Mouse (Mus musculus): ENCODE measurements around the gene Fat2. TPM values are rescaled to one million over a fixed set of nuclear protein-coding genes. Genes with fewer than 3 reads are reported as not detected.
A peak's percentile ranks its signal among the peaks of the same experiment; 100 is the strongest.

Fat2 gene
- 0.04 TPM in 2 replicates for polyA plus RNA-seq (2015; fragmentation: Nextera tagmentation; extraction: Ambion mirVana)

DNA sequence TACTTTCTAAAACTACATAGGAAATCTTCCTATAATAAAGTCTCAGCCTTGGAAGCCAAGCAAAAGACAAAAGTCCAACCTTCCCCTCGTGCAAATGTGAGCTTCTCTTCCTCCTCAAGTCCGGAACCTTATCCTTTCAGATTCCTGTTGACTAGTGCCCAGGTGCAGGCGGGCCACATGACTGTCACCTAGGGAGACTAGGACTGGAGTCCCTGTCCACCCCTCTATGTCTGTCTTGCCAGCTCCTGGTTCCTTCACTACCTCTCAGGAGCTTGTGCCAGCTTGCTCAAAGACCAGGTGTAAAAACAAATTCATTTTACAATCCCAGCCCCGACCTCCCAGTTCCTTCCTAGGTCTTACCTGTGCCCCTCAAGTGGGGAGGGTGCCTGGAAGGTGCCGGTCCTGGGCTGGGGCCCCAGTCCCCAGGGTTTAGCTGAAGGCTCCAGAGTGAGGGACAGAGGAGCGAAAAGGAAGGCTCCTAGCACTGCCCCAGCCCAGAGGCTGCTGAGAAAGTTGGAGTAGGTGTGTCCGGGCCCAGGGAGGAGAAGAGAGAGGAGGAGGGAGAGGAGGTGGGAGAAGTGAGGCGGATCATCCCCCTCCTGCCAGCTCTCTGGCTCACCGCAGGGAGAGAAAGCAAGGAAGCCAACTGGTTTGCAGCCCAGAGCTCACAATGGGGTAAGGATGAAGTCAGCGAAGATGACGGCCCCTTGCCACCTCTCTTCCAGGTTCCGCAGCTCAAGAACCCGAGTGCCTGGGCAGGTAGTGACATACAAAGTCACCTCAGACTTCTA lies at the start of gene Fat2:
Gene Fat2 (minus strand): TSS at position 464 of the 791 bp plus-strand sequence.
- H3K9me3 ChIP-seq (ENCODE audit: control insufficient read depth, low read length), result no peaks in the 10 kb centered on the region
- H3K36me3 ChIP-seq (ENCODE audit: control insufficient read depth, insufficient read depth), result no peaks in the 10 kb centered on the region
- 38% methylated on average over 13 of the region's 13 CpGs for WGBS
- no peak within 1 kb of the TSS for H3K4me3 ChIP-seq (replicated peaks; ENCODE audit: low read length)
- no peak within 1 kb of the TSS for H3K4me2 ChIP-seq (ENCODE audit: low read length)
- ATAC-seq, result no peak
- H3K4me1 ChIP-seq (replicated peaks; ENCODE audit: control insufficient read depth, insufficient read depth, low read length), result no peaks in the 10 kb centered on the region
- no peaks in the 10 kb centered on the region for H3K27me3 ChIP-seq (replicated peaks; ENCODE audit: control insufficient read depth, insufficient read depth, low read length)
- H3K27ac ChIP-seq (ENCODE audit: low read length), result no peak within 1 kb of the TSS
- no peak within 1 kb of the TSS for H3K9ac ChIP-seq (replicated peaks; ENCODE audit: low read depth, low read length)

DNA sequence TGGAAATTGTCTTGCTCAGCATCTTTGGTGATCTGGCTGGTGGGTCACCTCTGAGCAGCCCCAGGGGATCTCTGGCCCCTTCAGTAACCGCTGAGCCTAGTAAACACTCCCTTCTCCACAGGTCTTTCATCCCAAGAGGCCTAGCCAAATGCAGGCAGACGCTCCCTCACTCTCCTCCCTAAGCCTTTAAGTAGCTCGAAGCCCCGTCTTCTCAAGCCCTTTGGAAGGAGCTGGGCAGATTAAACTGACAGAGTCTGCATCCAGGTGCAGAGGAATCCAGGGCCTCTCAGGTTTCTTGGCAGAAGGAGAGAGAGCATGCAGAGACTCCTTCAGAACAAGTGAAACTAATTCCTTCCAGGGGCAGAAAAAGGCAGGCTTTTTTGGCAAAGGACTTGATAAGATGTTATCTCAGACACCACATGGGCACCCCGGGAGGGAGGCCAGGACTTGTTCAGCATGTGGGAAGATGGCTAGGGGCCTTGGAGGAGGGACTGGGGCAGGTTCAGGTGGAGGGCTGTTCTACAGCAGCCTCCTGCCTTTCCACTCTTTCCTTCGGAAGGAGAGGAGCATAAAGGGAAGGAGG lies 47.2 kb upstream of the Fat2 start:
- Histone ChIP-seq H3K4me3 (replicated peaks; ENCODE audit: low read length) (no peak overlapping the region), H3K4me1 (replicated peaks; ENCODE audit: control insufficient read depth, insufficient read depth, low read length) (peaks cover 2% of the 10 kb centered on the region), H3K9ac (replicated peaks; ENCODE audit: low read depth, low read length) (no peak overlapping the region), H3K4me2 (ENCODE audit: low read length) (no peak overlapping the region), H3K27ac (ENCODE audit: low read length) (no peak overlapping the region), H3K27me3 (replicated peaks; ENCODE audit: control insufficient read depth, insufficient read depth, low read length) (no peaks in the 10 kb centered on the region), H3K9me3 (ENCODE audit: control insufficient read depth, low read length) (no peaks in the 10 kb centered on the region), H3K36me3 (ENCODE audit: control insufficient read depth, insufficient read depth) (no peaks in the 10 kb centered on the region)
- no peak for ATAC-seq
- 31% methylated on average over 6 of the region's 6 CpGs for WGBS

DNA sequence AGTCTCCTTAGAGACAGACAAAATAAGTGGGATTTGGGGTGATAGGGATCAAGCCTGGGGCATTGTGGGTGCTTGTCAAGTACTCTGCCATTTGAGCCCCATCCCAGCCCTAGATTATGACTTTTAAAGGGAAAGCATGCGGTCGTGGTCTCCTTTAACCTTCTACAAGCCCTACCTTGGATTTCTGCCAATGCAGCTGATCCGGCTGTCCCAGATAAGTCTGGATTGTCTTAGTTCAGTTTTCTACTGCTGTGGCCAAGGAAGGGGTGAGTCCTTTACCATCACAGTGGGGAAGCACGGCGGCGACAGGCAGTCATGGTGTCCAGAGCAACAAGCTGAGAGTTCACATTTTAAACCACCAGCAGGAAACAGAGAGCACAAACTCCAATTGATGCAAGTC lies 44.5 kb upstream of the Fat2 start:
- Histone ChIP-seq H3K9me3 (ENCODE audit: control insufficient read depth, low read length) (no peaks in the 10 kb centered on the region), H3K27me3 (replicated peaks; ENCODE audit: control insufficient read depth, insufficient read depth, low read length) (no peaks in the 10 kb centered on the region), H3K36me3 (ENCODE audit: control insufficient read depth, insufficient read depth) (no peaks in the 10 kb centered on the region), H3K4me1 (replicated peaks; ENCODE audit: control insufficient read depth, insufficient read depth, low read length) (peaks cover 6% of the 10 kb centered on the region), H3K4me2 (ENCODE audit: low read length) (no peak overlapping the region), H3K9ac (replicated peaks; ENCODE audit: low read depth, low read length) (no peak overlapping the region), H3K4me3 (replicated peaks; ENCODE audit: low read length) (no peak overlapping the region), H3K27ac (ENCODE audit: low read length) (no peak overlapping the region)
- ATAC-seq, result no peak
- 58% methylated on average over 6 of the region's 6 CpGs for WGBS

DNA sequence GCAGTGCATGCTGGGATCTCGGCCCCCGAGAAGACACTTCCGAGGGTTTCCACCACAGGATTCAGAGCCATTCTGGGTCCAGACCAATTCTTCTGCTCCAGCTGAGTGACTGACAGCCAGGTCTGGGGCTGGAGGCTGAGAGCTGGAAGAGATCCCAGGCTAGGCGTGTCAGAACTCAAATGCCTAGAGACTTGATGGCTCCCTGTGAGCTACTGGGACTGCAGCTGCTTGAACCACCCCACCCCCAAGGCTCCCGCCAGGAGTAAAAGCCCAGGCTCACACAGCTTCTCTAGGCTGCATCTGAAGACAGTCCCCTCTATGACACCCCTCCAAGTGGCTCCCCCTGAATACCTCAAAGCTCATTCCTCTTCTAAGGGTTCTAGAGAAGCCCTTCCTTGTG lies 42.0 kb upstream of the Fat2 start:
- Histone ChIP-seq H3K9me3 (ENCODE audit: control insufficient read depth, low read length) (no peaks in the 10 kb centered on the region), H3K9ac (replicated peaks; ENCODE audit: low read depth, low read length) (no peak overlapping the region), H3K4me2 (ENCODE audit: low read length) (no peak overlapping the region), H3K4me1 (replicated peaks; ENCODE audit: control insufficient read depth, insufficient read depth, low read length) (peaks cover 6% of the 10 kb centered on the region), H3K4me3 (replicated peaks; ENCODE audit: low read length) (no peak overlapping the region), H3K27me3 (replicated peaks; ENCODE audit: control insufficient read depth, insufficient read depth, low read length) (no peaks in the 10 kb centered on the region), H3K36me3 (ENCODE audit: control insufficient read depth, insufficient read depth) (no peaks in the 10 kb centered on the region), H3K27ac (ENCODE audit: low read length) (no peak overlapping the region)
- 37% methylated on average over 5 of the region's 5 CpGs for WGBS
- ATAC-seq, result peak; percentile 93

DNA sequence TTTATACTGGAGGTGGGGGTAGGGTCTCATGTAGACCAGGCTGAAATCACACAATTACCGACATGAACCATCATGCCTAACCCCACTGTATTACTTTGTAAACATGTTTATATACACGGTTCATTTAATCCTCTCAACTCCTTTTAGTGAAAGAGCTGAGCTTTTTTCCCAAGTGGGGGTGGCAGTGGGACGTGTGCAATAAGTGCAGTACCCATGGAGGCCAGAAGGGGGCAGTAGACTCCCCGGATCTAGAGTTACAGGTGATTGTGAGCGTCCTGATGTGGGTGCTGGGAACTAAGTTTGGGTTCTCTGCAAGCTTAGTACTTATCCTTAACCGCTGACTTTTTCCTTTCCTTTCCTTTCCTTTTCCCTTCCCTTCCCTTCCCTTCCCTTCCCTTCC lies 37.5 kb upstream of the Fat2 start:
- Histone ChIP-seq H3K9ac (replicated peaks; ENCODE audit: low read depth, low read length) (no peak overlapping the region), H3K9me3 (ENCODE audit: control insufficient read depth, low read length) (no peaks in the 10 kb centered on the region), H3K4me1 (replicated peaks; ENCODE audit: control insufficient read depth, insufficient read depth, low read length) (peaks cover 6% of the 10 kb centered on the region), H3K4me3 (replicated peaks; ENCODE audit: low read length) (no peak overlapping the region), H3K27me3 (replicated peaks; ENCODE audit: control insufficient read depth, insufficient read depth, low read length) (no peaks in the 10 kb centered on the region), H3K4me2 (ENCODE audit: low read length) (no peak overlapping the region), H3K27ac (ENCODE audit: low read length) (no peak overlapping the region), H3K36me3 (ENCODE audit: control insufficient read depth, insufficient read depth) (no peaks in the 10 kb centered on the region)
- no peak for ATAC-seq
- 48% methylated on average over 6 of the region's 6 CpGs for WGBS

DNA sequence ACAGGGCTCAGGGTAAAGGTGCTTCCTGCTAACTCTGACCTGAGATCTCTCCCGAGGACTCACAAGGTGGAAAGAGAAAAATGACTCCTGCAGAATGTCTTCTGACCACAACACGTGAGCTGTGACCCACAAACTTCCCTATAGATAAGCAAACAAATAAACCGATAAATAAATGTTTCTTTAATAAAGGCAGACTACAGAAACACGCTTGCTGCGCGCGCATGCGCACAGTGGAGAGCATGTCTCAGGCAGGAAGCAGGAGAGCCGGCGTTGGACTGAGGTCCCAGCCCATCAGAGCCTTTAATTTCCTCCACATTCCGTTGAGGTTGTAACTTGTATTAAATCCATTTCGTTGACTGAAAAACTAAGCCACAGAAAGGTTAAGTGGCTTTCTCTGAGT lies 37.0 kb upstream of the Fat2 start:
- H3K27ac ChIP-seq (ENCODE audit: low read length), result no peak overlapping the region
- H3K9ac ChIP-seq (replicated peaks; ENCODE audit: low read depth, low read length), result no peak overlapping the region
- H3K4me2 ChIP-seq (ENCODE audit: low read length), result no peak overlapping the region
- no peaks in the 10 kb centered on the region for H3K36me3 ChIP-seq (ENCODE audit: control insufficient read depth, insufficient read depth)
- no peaks in the 10 kb centered on the region for H3K27me3 ChIP-seq (replicated peaks; ENCODE audit: control insufficient read depth, insufficient read depth, low read length)
- ATAC-seq, result no peak
- no peak overlapping the region for H3K4me3 ChIP-seq (replicated peaks; ENCODE audit: low read length)
- no peaks in the 10 kb centered on the region for H3K9me3 ChIP-seq (ENCODE audit: control insufficient read depth, low read length)
- peaks cover 2% of the 10 kb centered on the region for H3K4me1 ChIP-seq (replicated peaks; ENCODE audit: control insufficient read depth, insufficient read depth, low read length)
- 91% methylated on average over 12 of the region's 12 CpGs for WGBS

DNA sequence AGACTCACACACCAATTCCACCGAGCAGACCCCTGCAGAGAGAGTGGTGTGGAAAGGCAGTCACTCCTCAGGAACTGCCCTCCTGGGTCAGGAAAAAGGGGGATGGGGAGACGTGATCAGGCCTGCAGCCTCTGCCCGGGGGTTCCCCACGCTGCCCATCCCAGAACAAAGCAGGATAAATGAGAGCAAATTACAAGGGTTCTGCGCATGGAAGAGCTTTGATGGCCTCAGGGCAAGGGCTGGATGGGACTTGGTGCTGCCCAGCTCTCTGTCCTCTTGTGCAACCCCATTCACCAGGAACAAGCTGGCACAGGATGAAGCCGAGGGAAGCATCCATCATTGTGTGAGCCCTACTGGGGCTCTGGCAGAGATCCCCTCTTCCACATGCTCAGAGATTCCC lies 35.6 kb upstream of the Fat2 start:
- H3K4me2 ChIP-seq (ENCODE audit: low read length), result no peak overlapping the region
- no peak overlapping the region for H3K27ac ChIP-seq (ENCODE audit: low read length)
- no peak overlapping the region for H3K4me3 ChIP-seq (replicated peaks; ENCODE audit: low read length)
- no peaks in the 10 kb centered on the region for H3K4me1 ChIP-seq (replicated peaks; ENCODE audit: control insufficient read depth, insufficient read depth, low read length)
- H3K36me3 ChIP-seq (ENCODE audit: control insufficient read depth, insufficient read depth), result no peaks in the 10 kb centered on the region
- no peaks in the 10 kb centered on the region for H3K27me3 ChIP-seq (replicated peaks; ENCODE audit: control insufficient read depth, insufficient read depth, low read length)
- 33% methylated on average over 6 of the region's 6 CpGs for WGBS
- no peaks in the 10 kb centered on the region for H3K9me3 ChIP-seq (ENCODE audit: control insufficient read depth, low read length)
- no peak for ATAC-seq
- no peak overlapping the region for H3K9ac ChIP-seq (replicated peaks; ENCODE audit: low read depth, low read length)

DNA sequence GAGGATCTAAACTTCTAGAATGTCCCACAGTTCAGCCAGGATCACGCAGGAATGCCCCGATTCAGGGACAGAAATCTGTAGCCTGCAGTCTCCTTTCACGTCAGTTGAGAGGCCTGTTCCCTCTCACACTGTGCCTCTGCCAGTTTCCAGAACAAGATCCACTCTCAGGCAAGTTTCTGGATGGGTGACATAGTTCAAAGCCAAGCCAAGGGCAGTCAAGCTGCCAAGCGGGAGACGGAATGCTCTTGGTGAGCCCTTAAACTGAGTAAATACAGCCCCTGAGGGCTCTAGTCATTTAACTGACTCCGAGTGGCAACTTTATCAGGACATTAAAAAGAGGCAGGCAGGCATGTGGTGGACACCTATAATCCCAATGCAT lies 32.7 kb upstream of the Fat2 start:
- WGBS, result 63% methylated on average over 6 of the region's 6 CpGs
- no peaks in the 10 kb centered on the region for H3K27me3 ChIP-seq (replicated peaks; ENCODE audit: control insufficient read depth, insufficient read depth, low read length)
- H3K27ac ChIP-seq (ENCODE audit: low read length), result no peak overlapping the region
- no peak overlapping the region for H3K4me3 ChIP-seq (replicated peaks; ENCODE audit: low read length)
- no peaks in the 10 kb centered on the region for H3K36me3 ChIP-seq (ENCODE audit: control insufficient read depth, insufficient read depth)
- no peak overlapping the region for H3K9ac ChIP-seq (replicated peaks; ENCODE audit: low read depth, low read length)
- no peak for ATAC-seq
- no peaks in the 10 kb centered on the region for H3K4me1 ChIP-seq (replicated peaks; ENCODE audit: control insufficient read depth, insufficient read depth, low read length)
- no peak overlapping the region for H3K4me2 ChIP-seq (ENCODE audit: low read length)
- no peaks in the 10 kb centered on the region for H3K9me3 ChIP-seq (ENCODE audit: control insufficient read depth, low read length)

DNA sequence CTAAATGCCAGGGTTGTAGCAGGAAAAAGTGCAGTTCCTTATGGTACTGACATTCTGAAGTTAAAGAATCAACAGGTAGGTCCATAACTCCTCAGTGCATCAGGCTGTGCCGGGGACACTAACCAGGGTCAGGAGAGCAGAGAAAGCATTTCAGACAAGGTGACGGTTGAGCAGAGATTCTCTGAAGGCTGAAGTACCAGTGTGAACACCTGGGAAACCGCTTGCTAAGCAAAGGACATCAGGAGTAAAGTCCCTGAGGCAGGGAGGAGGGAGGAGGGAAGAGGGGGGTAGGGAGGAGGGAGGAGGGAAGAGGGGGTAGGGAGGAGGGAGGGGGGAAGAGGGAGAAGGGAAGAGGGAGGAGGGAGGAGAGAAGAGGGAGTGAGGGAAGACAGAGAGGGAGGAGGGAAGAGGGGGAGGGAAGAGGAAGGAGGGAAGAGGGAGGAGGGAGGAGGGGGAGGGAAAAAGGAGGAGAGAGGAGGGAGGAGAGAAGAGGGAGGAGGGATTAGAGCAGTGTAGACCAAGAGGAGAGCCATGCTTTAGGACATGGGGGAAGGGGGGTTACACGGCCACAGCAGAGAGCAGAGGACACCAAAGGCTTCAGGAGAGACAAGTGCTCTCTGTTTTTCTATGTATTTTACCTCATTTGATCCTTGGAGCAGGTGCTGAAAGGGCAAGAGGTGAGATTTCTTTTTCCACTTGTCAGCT lies 32.2 kb upstream of the Fat2 start:
- no peaks in the 10 kb centered on the region for H3K9me3 ChIP-seq (ENCODE audit: control insufficient read depth, low read length)
- no peak overlapping the region for H3K27ac ChIP-seq (ENCODE audit: low read length)
- no peak overlapping the region for H3K4me3 ChIP-seq (replicated peaks; ENCODE audit: low read length)
- H3K4me2 ChIP-seq (ENCODE audit: low read length), result no peak overlapping the region
- H3K4me1 ChIP-seq (replicated peaks; ENCODE audit: control insufficient read depth, insufficient read depth, low read length), result no peaks in the 10 kb centered on the region
- 61% methylated on average over 4 of the region's 4 CpGs for WGBS
- no peak for ATAC-seq
- no peak overlapping the region for H3K9ac ChIP-seq (replicated peaks; ENCODE audit: low read depth, low read length)
- H3K36me3 ChIP-seq (ENCODE audit: control insufficient read depth, insufficient read depth), result no peaks in the 10 kb centered on the region
- H3K27me3 ChIP-seq (replicated peaks; ENCODE audit: control insufficient read depth, insufficient read depth, low read length), result no peaks in the 10 kb centered on the region
